Mouse (Mus musculus) liver, embryonic 14.5 days (tissue): ENCODE data around the gene Gm9970. TPM values are rescaled to one million over a fixed set of nuclear protein-coding genes. Genes with fewer than 3 reads are reported as not detected.
"Not testable (repeated sequence)": the region's sequence is repeated elsewhere in the genome, so short reads cannot be mapped to it uniquely, and the experiment has no call there.

ENCODE experiments used
- ATAC-seq: fragments of 200-750 bp; cut with Nextera tagmentation; 2 replicates; pipeline ENCODE4 v1.8.0; 2017; ENCODE audit warnings: moderate number of reproducible peaks, mild to moderate bottlenecking, moderate library complexity; ENCODE audit not compliant: insufficient read depth
- DNase-seq, 3 experiments: peaks; one replicate each; pipeline ENCODE4 v3.0.0-alpha.2; 2012 to 2013; ENCODE audit warnings: low read depth in 3 of 3, low spot score in 3 of 3
- H3K27ac ChIP-seq: fragments of 300-500 bp; sonication (generic); 2 replicates; pipeline ENCODE4 v1.5.1; 2014; ENCODE audit warnings: moderate library complexity, mild to moderate bottlenecking, control low read depth, inconsistent platforms
- H3K27me3 ChIP-seq: fragments of 300-500 bp; sonication (generic); 2 replicates; pipeline ENCODE4 v1.6.1; 2014; ENCODE audit warnings: mild to moderate bottlenecking, low read length, moderate library complexity; ENCODE audit not compliant: control insufficient read depth, insufficient read depth
- H3K36me3 ChIP-seq: fragments of 300-500 bp; sonication (generic); replicated peaks from 2 replicates; pipeline ENCODE4 v1.6.1; 2014; ENCODE audit warnings: low read depth; ENCODE audit not compliant: control insufficient read depth, insufficient read depth
- H3K4me1 ChIP-seq, 2 experiments: fragments of 200-500 bp in 1 of 2; fragments of 300-500 bp in 1 of 2; sonication (generic) in 1 of 2; replicated peaks; 2 replicates each; pipeline ENCODE4 v1.6.1; 2012 to 2014; ENCODE audit warnings: antibody characterized with exemption in 1 of 2, inconsistent platforms in 1 of 2, low read length in 1 of 2; ENCODE audit not compliant: control insufficient read depth in 2 of 2, insufficient read depth in 2 of 2
- H3K4me2 ChIP-seq: fragments of 300-500 bp; sonication (generic); 2 replicates; pipeline ENCODE4 v1.6.1; 2014; ENCODE audit warnings: low read depth, mild to moderate bottlenecking, control low read depth, moderate library complexity
- H3K4me3 ChIP-seq, 2 experiments: fragments of 200-500 bp in 1 of 2; fragments of 300-500 bp in 1 of 2; sonication (generic) in 1 of 2; 2 replicates each; pipeline ENCODE4 v1.5.1; 2012 to 2014; ENCODE audit warnings: low read depth in 2 of 2, low read length in 2 of 2, mild to moderate bottlenecking in 2 of 2, control low read depth in 1 of 2, inconsistent platforms in 1 of 2, moderate library complexity in 1 of 2; ENCODE audit not compliant: insufficient read depth in 1 of 2
- H3K9ac ChIP-seq: fragments of 300-500 bp; sonication (generic); replicated peaks from 2 replicates; pipeline ENCODE4 v1.6.1; 2014; ENCODE audit warnings: mild to moderate bottlenecking, control low read depth, moderate library complexity
- H3K9me3 ChIP-seq: fragments of 300-500 bp; sonication (generic); 2 replicates; pipeline ENCODE4 v1.6.1; 2016; ENCODE audit warnings: low read length, mixed read lengths; ENCODE audit not compliant: control insufficient read depth
- CTCF ChIP-seq: IDR thresholded peaks from 2 replicates; pipeline ENCODE4 v1.5.1; 2016; ENCODE audit warnings: antibody characterized with exemption, low read depth, control low read depth
- EP300 ChIP-seq: IDR thresholded peaks from 2 replicates; pipeline ENCODE4 v1.6.1; 2016; ENCODE audit warnings: antibody characterized with exemption, low read depth
- WGBS: fragments of 180-500 bp; shearing (Covaris S2); extraction: QIAGEN DNeasy Blood & Tissue Kit; methylation state at CpG from one replicate; pipeline ENCODE4 v1.1.7; 2014; ENCODE audit not compliant: insufficient replicate concordance; 5-methylcytosine and 5-hydroxymethylcytosine counted together
- polyA plus RNA-seq, 2 experiments: library from polyadenylated mRNA; depleted of rRNA in 1 of 2; stranded (reverse) in 1 of 2; unstranded in 1 of 2; fragments of >200 nt; fragmentation: Nextera tagmentation in 1 of 2; extraction: Ambion mirVana in 1 of 2; gene quantifications; 2 replicates each; pipeline versions ENCODE4 v1.2.1 to v1.2.3; 2012 to 2014

Gene Gm9970
- polyA plus RNA-seq, 2 experiments = 0.07 to 0.19 TPM

GRCm38 (mm10) chr5:31218294-31218693 is 22.7 kb downstream of the Gm9970 start:
- peak overlapping the region; percentile 54 for H3K9ac ChIP-seq
- peak; percentile 24 for ATAC-seq
- H3K27me3 ChIP-seq = no peaks in the 10 kb centered on the region
- DNase-seq = peak; percentile 73 to 76 (median 74)
- peak overlapping the region; percentile 58 to 96; a peak in 3 of 4 replicates for H3K4me3 ChIP-seq
- peaks cover 24 to 25% of the 10 kb centered on the region in 2 experiments for H3K4me1 ChIP-seq
- H3K27ac ChIP-seq = peak overlapping the region; percentile 84
- H3K36me3 ChIP-seq = peaks cover 8% of the 10 kb centered on the region; the same call in 1 of the 2 replicates
- H3K4me2 ChIP-seq = peak overlapping the region; percentile 83
- TF ChIP-seq CTCF (peak; percentile 39; the same call in 1 of the 2 replicates), EP300 (peak; percentile 71)
- H3K9me3 ChIP-seq = no peaks in the 10 kb centered on the region
- 19% methylated on average over 7 of the region's 7 CpGs for WGBS

- 66% methylated on average over 6 of the region's 6 CpGs for WGBS
- H3K36me3 ChIP-seq, H3K9ac ChIP-seq, H3K4me2 ChIP-seq, DNase-seq, H3K27me3 ChIP-seq, H3K9me3 ChIP-seq, H3K4me3 ChIP-seq, H3K27ac ChIP-seq, ATAC-seq: not testable (repeated sequence)
- peaks cover 23 to 25% of the 10 kb centered on the region in 2 experiments for H3K4me1 ChIP-seq
Measured at GRCm38 (mm10) chr5:31216554-31216953, 24.5 kb downstream of the Gm9970 start.

GRCm38 (mm10) chr5:31204421-31204820 is 36.6 kb downstream of the Gm9970 start:
- WGBS = 87% methylated on average over 6 of the region's 6 CpGs
- TF ChIP-seq EP300 (no peak), CTCF (no peak)
- Histone ChIP-seq H3K27ac (no peak overlapping the region), H3K36me3 (peaks cover 70% of the 10 kb centered on the region), H3K4me1 (peaks cover 0 to 3% of the 10 kb centered on the region in 2 experiments; a peak in 3 of 4 replicates), H3K27me3 (no peaks in the 10 kb centered on the region), H3K9me3 (no peaks in the 10 kb centered on the region; the same call in 1 of the 2 replicates), H3K9ac (no peak overlapping the region), H3K4me2 (no peak overlapping the region), H3K4me3 (no peak overlapping the region)
- DNase-seq = no peak
- ATAC-seq = no peak

- peaks cover 0 to 3% of the 10 kb centered on the region in 2 experiments; a peak in 3 of 4 replicates for H3K4me1 ChIP-seq
- no peaks in the 10 kb centered on the region for H3K27me3 ChIP-seq
- H3K36me3 ChIP-seq = peaks cover 76% of the 10 kb centered on the region
- ATAC-seq (no peak), DNase-seq (no peak)
- TF ChIP-seq CTCF = no peak
- H3K27ac ChIP-seq = no peak overlapping the region
- 77% methylated on average over 2 of the region's 2 CpGs for WGBS
- H3K9ac ChIP-seq = no peak overlapping the region
- no peaks in the 10 kb centered on the region; the same call in 1 of the 2 replicates for H3K9me3 ChIP-seq
- no peak overlapping the region for H3K4me3 ChIP-seq
- no peak overlapping the region for H3K4me2 ChIP-seq
Measured at GRCm38 (mm10) chr5:31203866-31204265, 37.2 kb downstream of the Gm9970 start.

DNA sequence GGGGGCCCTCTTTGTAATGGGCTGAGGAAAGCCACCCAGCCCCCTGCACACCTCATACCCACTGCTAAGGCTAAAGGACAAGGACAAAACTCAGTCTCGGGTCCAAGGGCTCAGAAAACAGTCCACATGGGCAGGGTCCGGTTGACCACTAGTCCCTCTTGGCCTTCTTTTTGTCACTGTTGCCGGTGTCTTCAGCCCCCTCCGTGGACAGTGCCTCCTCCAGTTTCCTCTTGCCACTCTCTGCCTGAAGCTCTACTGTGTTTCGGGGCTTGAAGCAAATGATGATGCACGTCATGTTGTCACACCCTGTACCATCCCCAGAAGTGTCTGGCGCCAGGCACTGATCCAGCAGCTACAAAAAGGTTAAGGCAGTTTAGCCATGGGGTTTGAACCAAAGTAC is 38.1 kb downstream of the Gm9970 start:
- ATAC-seq (no peak), DNase-seq (no peak)
- 77% methylated on average over 7 of the region's 7 CpGs for WGBS
- Histone ChIP-seq H3K4me2 (peak overlapping the region; percentile 61), H3K27ac (no peak overlapping the region), H3K9ac (no peak overlapping the region), H3K9me3 (no peaks in the 10 kb centered on the region; the same call in 1 of the 2 replicates), H3K36me3 (peaks cover 78% of the 10 kb centered on the region), H3K4me1 (peaks cover 0 to 3% of the 10 kb centered on the region in 2 experiments; a peak in 3 of 4 replicates), H3K27me3 (no peaks in the 10 kb centered on the region), H3K4me3 (peak overlapping the region in 1 of 2 experiments; percentile 77; a peak in 2 of 4 replicates)
- TF ChIP-seq EP300 (no peak), CTCF (no peak)
